Mouse (Mus musculus): ENCODE results near the gene Tbx3. TPM values are rescaled to one million over a fixed set of nuclear protein-coding genes. Genes with fewer than 3 reads are reported as not detected.

The Tbx3 gene
- polyA plus RNA-seq, 1 experiment from 2014 or later, result 18.8 TPM

- ATAC-seq (ENCODE audit: insufficient number of reproducible peaks, low FRiP score), result no peak
- Histone ChIP-seq H3K36me3 (no peaks in the 10 kb centered on the region), H3K27ac (ENCODE audit: poor library complexity, severe bottlenecking) (no peak overlapping the region), H3K9me3 (replicated peaks) (no peaks in the 10 kb centered on the region), H3K4me2 (no peak overlapping the region), H3K4me1 (replicated peaks) (0 out of 2 replicates have a peak, but pooled peaks cover 4% of the 10 kb centered on the region), H3K27me3 (replicated peaks) (peaks cover 90% of the 10 kb centered on the region), H3K4me3 (no peak overlapping the region), H3K9ac (no peak overlapping the region)
- WGBS, result 3% methylated on average over 11 of the region's 11 CpGs
These were observed 9.0 kb upstream of the Tbx3 start for GRCm38 (mm10) chr5:119661474-119661873.

GRCm38 (mm10) chr5:119662326-119662725 is 8.1 kb upstream of the Tbx3 start:
- H3K9me3 ChIP-seq (replicated peaks), result no peaks in the 10 kb centered on the region
- no peak overlapping the region for H3K9ac ChIP-seq
- H3K4me2 ChIP-seq, result no peak overlapping the region
- H3K4me1 ChIP-seq (replicated peaks), result 0 out of 2 replicates have a peak, but pooled peaks cover 2% of the 10 kb centered on the region
- H3K4me3 ChIP-seq, result no peak overlapping the region
- peaks cover 90% of the 10 kb centered on the region for H3K27me3 ChIP-seq (replicated peaks)
- 3% methylated on average over 13 of the region's 13 CpGs for WGBS
- no peak for ATAC-seq (ENCODE audit: insufficient number of reproducible peaks, low FRiP score)
- H3K36me3 ChIP-seq, result no peaks in the 10 kb centered on the region
- H3K27ac ChIP-seq (ENCODE audit: poor library complexity, severe bottlenecking), result no peak overlapping the region

- no peak for ATAC-seq (ENCODE audit: insufficient number of reproducible peaks, low FRiP score)
- Histone ChIP-seq H3K27ac (ENCODE audit: poor library complexity, severe bottlenecking) (no peak overlapping the region), H3K4me2 (no peak overlapping the region), H3K4me1 (replicated peaks) (0 out of 2 replicates have a peak, but pooled peaks cover 6% of the 10 kb centered on the region), H3K9me3 (replicated peaks) (no peaks in the 10 kb centered on the region), H3K27me3 (replicated peaks) (peaks cover 90% of the 10 kb centered on the region), H3K9ac (no peak overlapping the region), H3K36me3 (no peaks in the 10 kb centered on the region), H3K4me3 (no peak overlapping the region)
- WGBS, result 3% methylated on average over 12 of the region's 12 CpGs
These were observed 7.7 kb upstream of the Tbx3 start for GRCm38 (mm10) chr5:119662731-119663130.

GRCm38 (mm10) chr5:119663241-119663640 is 7.2 kb upstream of the Tbx3 start:
- Histone ChIP-seq H3K27me3 (replicated peaks) (peaks cover 89% of the 10 kb centered on the region), H3K27ac (ENCODE audit: poor library complexity, severe bottlenecking) (no peak overlapping the region), H3K9ac (no peak overlapping the region), H3K9me3 (replicated peaks) (no peaks in the 10 kb centered on the region), H3K4me2 (peak overlapping the region; percentile 13; the same call in 1 of the 2 replicates), H3K36me3 (no peaks in the 10 kb centered on the region), H3K4me1 (replicated peaks) (peaks cover 11% of the 10 kb centered on the region), H3K4me3 (no peak overlapping the region)
- ATAC-seq (ENCODE audit: insufficient number of reproducible peaks, low FRiP score), result no peak
- WGBS, result 5% methylated on average over 15 of the region's 15 CpGs

GRCm38 (mm10) chr5:119663747-119664146 is 6.7 kb upstream of the Tbx3 start:
- H3K9ac ChIP-seq, result no peak overlapping the region
- H3K27ac ChIP-seq (ENCODE audit: poor library complexity, severe bottlenecking), result no peak overlapping the region
- H3K27me3 ChIP-seq (replicated peaks), result peaks cover 89% of the 10 kb centered on the region
- H3K36me3 ChIP-seq, result no peaks in the 10 kb centered on the region
- no peaks in the 10 kb centered on the region for H3K9me3 ChIP-seq (replicated peaks)
- 15% methylated on average over 5 of the region's 5 CpGs for WGBS
- H3K4me1 ChIP-seq (replicated peaks), result peaks cover 16% of the 10 kb centered on the region
- H3K4me2 ChIP-seq, result no peak overlapping the region
- no peak overlapping the region for H3K4me3 ChIP-seq
- ATAC-seq (ENCODE audit: insufficient number of reproducible peaks, low FRiP score), result no peak

GRCm38 (mm10) chr5:119665739-119666138 is 4.7 kb upstream of the Tbx3 start:
- Histone ChIP-seq H3K9me3 (replicated peaks) (no peaks in the 10 kb centered on the region), H3K27me3 (replicated peaks) (peaks cover 80% of the 10 kb centered on the region), H3K9ac (no peak overlapping the region), H3K4me2 (no peak overlapping the region), H3K4me3 (no peak overlapping the region), H3K27ac (ENCODE audit: poor library complexity, severe bottlenecking) (no peak overlapping the region), H3K36me3 (no peaks in the 10 kb centered on the region), H3K4me1 (replicated peaks) (peaks cover 29% of the 10 kb centered on the region)
- no peak for ATAC-seq (ENCODE audit: insufficient number of reproducible peaks, low FRiP score)
- WGBS, result 15% methylated on average over 6 of the region's 6 CpGs

- Histone ChIP-seq H3K27me3 (replicated peaks) (peaks cover 74% of the 10 kb centered on the region), H3K27ac (ENCODE audit: poor library complexity, severe bottlenecking) (no peak overlapping the region), H3K4me1 (replicated peaks) (peaks cover 34% of the 10 kb centered on the region), H3K9ac (no peak overlapping the region), H3K4me2 (no peak overlapping the region), H3K36me3 (no peaks in the 10 kb centered on the region), H3K4me3 (no peak overlapping the region), H3K9me3 (replicated peaks) (no peaks in the 10 kb centered on the region)
- ATAC-seq (ENCODE audit: insufficient number of reproducible peaks, low FRiP score), result no peak
- WGBS, result 14% methylated on average over 13 of the region's 13 CpGs
These were observed 3.0 kb upstream of the Tbx3 start for GRCm38 (mm10) chr5:119667356-119667940.

- H3K4me1 ChIP-seq (replicated peaks), result peaks cover 34% of the 10 kb centered on the region
- no peak for ATAC-seq (ENCODE audit: insufficient number of reproducible peaks, low FRiP score)
- H3K4me2 ChIP-seq, result peak overlapping the region; percentile 92
- no peak overlapping the region for H3K9ac ChIP-seq
- 9% methylated on average over 34 of the region's 34 CpGs for WGBS
- H3K4me3 ChIP-seq, result peak overlapping the region; percentile 58; the same call in 1 of the 2 replicates
- H3K9me3 ChIP-seq (replicated peaks), result no peaks in the 10 kb centered on the region
- H3K36me3 ChIP-seq, result no peaks in the 10 kb centered on the region
- peaks cover 72% of the 10 kb centered on the region for H3K27me3 ChIP-seq (replicated peaks)
- 0 out of 2 replicates have a peak overlapping the region, but pooled peaks have one; percentile 12 for H3K27ac ChIP-seq (ENCODE audit: poor library complexity, severe bottlenecking)
These were observed 2.1 kb upstream of the Tbx3 start for GRCm38 (mm10) chr5:119668191-119668912.

- ATAC-seq (ENCODE audit: insufficient number of reproducible peaks, low FRiP score), result no peak
- Histone ChIP-seq H3K4me3 (peak overlapping the region; percentile 58), H3K27ac (ENCODE audit: poor library complexity, severe bottlenecking) (peak overlapping the region; percentile 74; the same call in 1 of the 2 replicates), H3K9me3 (replicated peaks) (no peaks in the 10 kb centered on the region), H3K4me2 (peak overlapping the region; percentile 92), H3K9ac (no peak overlapping the region), H3K36me3 (no peaks in the 10 kb centered on the region), H3K4me1 (replicated peaks) (peaks cover 34% of the 10 kb centered on the region), H3K27me3 (replicated peaks) (peaks cover 66% of the 10 kb centered on the region)
- 8% methylated on average over 18 of the region's 18 CpGs for WGBS
These were observed 1.5 kb upstream of the Tbx3 start for GRCm38 (mm10) chr5:119668913-119669411.

GRCm38 (mm10) chr5:119669741-119670565 is 516 bp upstream of the Tbx3 start:
- H3K9me3 ChIP-seq (replicated peaks), result no peaks in the 10 kb centered on the region
- H3K27ac ChIP-seq (ENCODE audit: poor library complexity, severe bottlenecking), result peak overlapping the region; percentile 74
- WGBS, result 1% methylated on average over 61 of the region's 61 CpGs
- H3K27me3 ChIP-seq (replicated peaks), result peaks cover 66% of the 10 kb centered on the region
- H3K4me3 ChIP-seq, result peak overlapping the region; percentile 58
- H3K36me3 ChIP-seq, result no peaks in the 10 kb centered on the region
- ATAC-seq (ENCODE audit: insufficient number of reproducible peaks, low FRiP score), result peak; percentile 26; the same call in 1 of the 2 replicates
- peak overlapping the region; percentile 92 for H3K4me2 ChIP-seq
- peak overlapping the region; percentile 75 for H3K9ac ChIP-seq
- peaks cover 37% of the 10 kb centered on the region for H3K4me1 ChIP-seq (replicated peaks)

Measured in heart, embryonic 12.5 days (tissue).